Mouse (Mus musculus) C2C12 (cell line): ENCODE data around the gene Asb5. TPM values are rescaled to one million over a fixed set of nuclear protein-coding genes. Genes with fewer than 3 reads are reported as not detected.
"Not testable (repeated sequence)": the region's sequence is repeated elsewhere in the genome, so short reads cannot be mapped to it uniquely, and the experiment has no call there.

ENCODE experiments used
- H3K27me3 ChIP-seq: one replicate; pipeline ENCODE4 v1.6.1; 2011; ENCODE audit not compliant: control insufficient read depth, insufficient read depth, insufficient read length
- H3K36me3 ChIP-seq: one replicate; pipeline ENCODE4 v1.6.1; 2011; ENCODE audit not compliant: control insufficient read depth, insufficient read depth
- H3K4me3 ChIP-seq: one replicate; pipeline ENCODE4 v1.5.1; 2011; ENCODE audit warnings: mild to moderate bottlenecking, control low read depth; ENCODE audit not compliant: poor library complexity, insufficient read depth, severe bottlenecking
- H3K79me2 ChIP-seq: one replicate; pipeline ENCODE4 v1.6.1; 2011; ENCODE audit not compliant: control insufficient read depth, insufficient read depth
- H3K79me3 ChIP-seq: one replicate; pipeline ENCODE4 v1.6.1; 2011; ENCODE audit warnings: low read depth, control low read depth
- H3ac ChIP-seq: one replicate; pipeline ENCODE3; 2011; ENCODE audit warnings: low read depth; ENCODE audit not compliant: control insufficient read depth, insufficient read length
- CEBPB ChIP-seq: IDR thresholded peaks from one replicate; pipeline ENCODE4 v1.6.1; 2011; ENCODE audit warnings: low read depth, mild to moderate bottlenecking, control low read depth, moderate library complexity
- CTCF ChIP-seq: IDR thresholded peaks from one replicate; pipeline ENCODE4 v1.5.1; 2011; ENCODE audit not compliant: control insufficient read depth, insufficient read depth, insufficient read length
- FOSL1 ChIP-seq: IDR thresholded peaks from one replicate; pipeline ENCODE4 v1.8.0; 2011; ENCODE audit warnings: mild to moderate bottlenecking, low read length; ENCODE audit not compliant: poor library complexity, insufficient read depth, severe bottlenecking
- MAX ChIP-seq: IDR thresholded peaks from one replicate; pipeline ENCODE4 v1.6.1; 2011; ENCODE audit warnings: mild to moderate bottlenecking, control low read depth
- MYOD1 ChIP-seq: IDR thresholded peaks from one replicate; pipeline ENCODE4 v1.6.1; 2011; ENCODE audit warnings: low read depth; ENCODE audit not compliant: control insufficient read depth, insufficient read length
- MYOG ChIP-seq: IDR thresholded peaks from one replicate; pipeline ENCODE4 v1.6.1; 2011; ENCODE audit not compliant: control insufficient read depth, insufficient read length; ENCODE audit errors: extremely low read depth
- USF1 ChIP-seq: IDR thresholded peaks from one replicate; pipeline ENCODE4 v1.6.1; 2011; ENCODE audit warnings: low read depth, mild to moderate bottlenecking, control low read depth, moderate library complexity
- polyA plus RNA-seq: library from polyadenylated mRNA; unstranded; fragments of >200 nt; fragmentation: generic; extraction: Trizol; gene quantifications from one replicate; pipeline ENCODE4 v1.2.1, GENCODE M21; 2012; ENCODE audit warnings: missing spikeins

The Asb5 gene
- polyA plus RNA-seq, 1 experiment: 146 TPM

- Histone ChIP-seq H3K36me3 (no peaks in the 10 kb centered on the region), H3K79me2 (no peaks in the 10 kb centered on the region), H3K27me3 (no peaks in the 10 kb centered on the region), H3K79me3 (no peaks in the 10 kb centered on the region), H3K4me3 (no peak overlapping the region), H3ac (no peak overlapping the region)
- TF ChIP-seq CEBPB (no peak), MYOG (no peak), MAX (no peak), MYOD1 (no peak), USF1 (no peak), CTCF (no peak), FOSL1 (no peak)
Measured at GRCm38 (mm10) chr8:54509221-54509721, 20.1 kb upstream of the Asb5 start.

GRCm38 (mm10) chr8:54511791-54512190 lies 17.6 kb upstream of the Asb5 start:
- Histone ChIP-seq H3K79me3 (no peaks in the 10 kb centered on the region), H3K27me3 (no peaks in the 10 kb centered on the region), H3K36me3 (peaks cover 4% of the 10 kb centered on the region), H3ac (no peak overlapping the region), H3K4me3 (no peak overlapping the region), H3K79me2 (no peaks in the 10 kb centered on the region)
- TF ChIP-seq MAX: no peak
- no peak for TF ChIP-seq MYOG
- TF ChIP-seq MYOD1: no peak
- TF ChIP-seq FOSL1: no peak
- no peak for TF ChIP-seq CTCF
- TF ChIP-seq CEBPB: no peak
- no peak for TF ChIP-seq USF1

GRCm38 (mm10) chr8:54512200-54512599 lies 17.2 kb upstream of the Asb5 start:
- not testable (repeated sequence) for H3K79me3 ChIP-seq, H3K27me3 ChIP-seq, H3K4me3 ChIP-seq, H3K79me2 ChIP-seq, H3K36me3 ChIP-seq, H3ac ChIP-seq

- Histone ChIP-seq H3K36me3 (peaks cover 40% of the 10 kb centered on the region), H3K79me2 (peaks cover under 1% of the 10 kb centered on the region), H3K27me3 (no peaks in the 10 kb centered on the region), H3ac (no peak overlapping the region), H3K79me3 (no peaks in the 10 kb centered on the region), H3K4me3 (no peak overlapping the region)
- TF ChIP-seq MYOG (no peak), FOSL1 (no peak), MAX (no peak), MYOD1 (no peak), USF1 (no peak), CTCF (no peak), CEBPB (no peak)
Measured at GRCm38 (mm10) chr8:54518756-54519460, 10.5 kb upstream of the Asb5 start.

DNA sequence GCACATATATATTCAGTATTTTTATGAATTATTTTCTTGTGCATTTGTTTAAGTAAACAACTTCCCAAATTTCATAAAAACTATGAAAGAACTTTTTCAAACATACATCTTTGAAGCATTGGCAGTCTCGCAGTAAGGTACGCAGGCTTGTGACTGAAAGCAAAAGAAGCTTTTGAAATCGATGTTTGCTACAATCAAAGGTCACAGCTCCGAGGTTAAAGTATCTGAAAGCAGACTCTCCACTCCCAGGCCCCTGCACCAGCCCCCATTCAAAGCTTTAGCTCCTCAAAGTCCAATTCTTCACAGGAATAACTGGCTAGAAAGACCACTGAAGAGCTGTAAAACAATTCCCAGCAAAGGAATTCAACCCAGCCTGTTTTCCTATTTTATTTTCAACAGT lies 8.9 kb upstream of the Asb5 start:
- TF ChIP-seq USF1 (no peak), CTCF (no peak), MYOD1 (no peak), FOSL1 (no peak), MYOG (no peak)
- Histone ChIP-seq H3K4me3 (no peak overlapping the region), H3K79me3 (peaks cover 2% of the 10 kb centered on the region), H3K27me3 (no peaks in the 10 kb centered on the region), H3K36me3 (peaks cover 54% of the 10 kb centered on the region), H3K79me2 (peaks cover 11% of the 10 kb centered on the region), H3ac (no peak overlapping the region)

DNA sequence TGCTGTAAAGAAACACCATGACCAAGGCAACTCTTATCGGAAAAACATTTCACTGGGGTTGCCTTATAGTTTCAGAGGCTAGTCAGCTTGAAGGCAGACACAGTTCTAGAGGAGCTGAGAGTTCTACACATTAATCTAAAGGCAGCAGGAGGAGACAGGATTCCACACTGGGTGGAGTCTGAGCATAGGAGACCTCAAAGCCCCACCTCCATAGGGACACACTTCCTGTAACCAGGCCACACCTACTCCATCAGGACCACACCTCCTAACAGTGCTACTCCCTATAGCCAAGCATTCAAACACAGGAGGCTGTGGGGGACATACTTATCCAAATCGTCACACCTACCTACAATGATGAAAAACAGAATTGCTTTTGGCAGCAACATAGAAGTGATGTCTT lies 3.8 kb upstream of the Asb5 start:
- Histone ChIP-seq H3K27me3 (no peaks in the 10 kb centered on the region), H3ac (no peak overlapping the region), H3K79me3 (peaks cover 32% of the 10 kb centered on the region), H3K79me2 (peaks cover 50% of the 10 kb centered on the region), H3K4me3 (no peak overlapping the region), H3K36me3 (peaks cover 55% of the 10 kb centered on the region)
- TF ChIP-seq USF1: no peak
- no peak for TF ChIP-seq CEBPB
- no peak for TF ChIP-seq MAX
- no peak for TF ChIP-seq FOSL1
- TF ChIP-seq MYOG: no peak
- no peak for TF ChIP-seq CTCF
- TF ChIP-seq MYOD1: no peak
